Mouse (Mus musculus): ENCODE measurements around the gene Prr3.

DNA sequence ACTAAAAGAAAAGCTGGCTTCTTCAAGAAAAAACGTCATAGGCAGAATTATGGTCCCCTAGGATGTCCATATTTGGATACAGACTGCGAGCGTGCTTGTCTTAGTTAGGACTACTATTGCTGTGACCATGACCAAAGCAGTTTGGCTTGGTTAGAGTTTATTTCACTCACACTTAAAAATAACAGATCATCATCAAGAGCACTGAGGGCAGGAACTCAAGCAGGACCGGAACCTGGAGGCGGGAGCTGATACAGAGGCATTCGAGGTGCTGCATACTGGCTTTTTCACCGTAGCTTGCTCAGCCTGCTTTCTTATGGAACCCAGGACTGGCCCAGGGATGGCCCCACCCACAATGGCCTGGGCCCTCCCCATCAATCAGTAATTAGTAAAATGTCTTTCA, 23.3 kb upstream of the Prr3 start:
- TF ChIP-seq CTCF (conservative IDR thresholded peaks at IDR 0.05 in 1 of 2, IDR thresholded peaks at IDR 0.05 in 1 of 2; ENCODE audit: low read depth in 2 of 2, low read length in 2 of 2) (no peak), EP300 (IDR thresholded peaks at IDR 0.05; ENCODE audit: low read length) (no peak), POLR2A (IDR thresholded peaks at IDR 0.05; ENCODE audit: low read depth, low read length) (no peak), TBP (conservative IDR thresholded peaks at IDR 0.05; ENCODE audit: low read depth, low read length) (no peak), TCF12 (IDR thresholded peaks at IDR 0.05; ENCODE audit: low read depth, low read length) (no peak), GABPA (IDR thresholded peaks at IDR 0.05; ENCODE audit: insufficient replicate concordance, low read depth, low read length) (no peak), CHD2 (IDR thresholded peaks at IDR 0.05; ENCODE audit: low read length) (no peak), JUND (conservative IDR thresholded peaks at IDR 0.05; ENCODE audit: low read depth, low read length) (no peak)

Measured in CH12.LX (cell line).